Mouse (Mus musculus) macrophage (primary cell): ENCODE data around the gene Fat1. TPM values are rescaled to one million over a fixed set of nuclear protein-coding genes. Genes with fewer than 3 reads are reported as not detected.
"Not testable (repeated sequence)": the region's sequence is repeated elsewhere in the genome, so short reads cannot be mapped to it uniquely, and the experiment has no call there.

Experiments
- H3K27ac ChIP-seq: fragments of 350-480 bp; formaldehyde crosslinking; 2 replicates; pipeline ENCODE4 v1.9.0; 2021
- H3K36me3 ChIP-seq: fragments of 350-480 bp; formaldehyde crosslinking; 2 replicates; pipeline ENCODE4 v1.9.0; 2021; ENCODE audit errors: inconsistent target
- H3K4me3 ChIP-seq: fragments of 350-480 bp; formaldehyde crosslinking; 2 replicates; pipeline ENCODE4 v1.9.0; 2021; ENCODE audit errors: inconsistent target
- H3K79me2 ChIP-seq: fragments of 350-480 bp; formaldehyde crosslinking; 2 replicates; pipeline ENCODE4 v1.9.0; 2021; ENCODE audit errors: inconsistent target
- WGBS: methylation state at CpG from one replicate; pipeline ENCODE4 v1.1.7; 2026; ENCODE audit warnings: inconsistent platforms; ENCODE audit not compliant: missing documents; 5-methylcytosine and 5-hydroxymethylcytosine counted together
- polyA plus RNA-seq: library from polyadenylated mRNA; stranded (reverse); fragments of 250-400 nt; gene quantifications from 3 replicates; pipeline ENCODE4 v1.2.4, GENCODE M21; 2018; ENCODE audit warnings: inconsistent platforms

The Fat1 gene
- polyA plus RNA-seq, 1 experiment from 2014 or later, result 0.24 TPM

GRCm38 (mm10) chr8:45052618-45053017 is 117.4 kb downstream of the Fat1 start:
- no peak overlapping the region for H3K4me3 ChIP-seq

DNA sequence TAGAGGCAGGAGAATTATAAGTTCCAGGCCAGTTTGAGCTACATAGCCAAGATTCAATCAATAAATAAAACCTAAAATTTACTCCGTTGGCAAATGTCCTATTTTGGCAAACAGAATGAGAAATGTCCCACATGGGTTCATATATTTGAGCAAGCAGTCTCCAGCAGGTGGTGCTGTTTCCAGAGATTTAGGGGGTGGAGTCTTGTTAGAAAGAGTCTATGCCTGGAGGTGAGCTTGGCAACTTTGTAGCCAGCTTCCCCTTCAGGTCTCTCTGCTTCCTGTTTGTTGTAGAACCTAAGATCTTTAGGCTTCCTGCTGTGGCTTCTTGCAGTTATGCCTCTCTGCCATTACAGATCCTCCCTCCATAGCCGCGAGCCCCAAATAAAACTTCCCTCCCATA is 120.3 kb downstream of the Fat1 start:
- no peaks in the 10 kb centered on the region for H3K79me2 ChIP-seq
- no peaks in the 10 kb centered on the region for H3K36me3 ChIP-seq
- no peak overlapping the region for H3K27ac ChIP-seq
- H3K4me3 ChIP-seq, result no peak overlapping the region
- 97% methylated on average over 3 of the region's 3 CpGs for WGBS

More at GRCm38 (mm10) chr8:45052618-45053017, 117.4 kb downstream of the Fat1 start:
- H3K27ac ChIP-seq, result no peak overlapping the region
- no peaks in the 10 kb centered on the region for H3K79me2 ChIP-seq
- H3K36me3 ChIP-seq, result no peaks in the 10 kb centered on the region
- 95% methylated on average over 9 of the region's 9 CpGs for WGBS

DNA sequence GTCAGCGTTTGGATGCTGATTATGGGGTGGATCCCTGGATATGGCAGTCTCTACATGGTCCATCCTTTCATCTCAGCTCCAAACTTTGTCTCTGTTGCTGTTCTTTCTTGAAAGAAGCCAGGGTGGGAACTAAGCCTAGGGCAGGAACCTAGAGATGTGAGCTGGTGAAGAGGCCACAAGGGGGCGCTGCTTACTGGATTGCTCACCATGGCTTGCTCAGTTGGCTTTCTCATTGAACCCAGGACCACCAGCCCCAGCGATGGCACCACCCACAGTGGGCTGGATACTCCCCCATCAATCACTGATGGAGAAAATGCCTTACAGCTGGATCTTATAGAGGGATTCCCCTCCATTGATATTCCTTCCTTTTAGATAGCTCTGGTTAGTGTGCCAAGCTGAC is 121.6 kb downstream of the Fat1 start:
- H3K36me3 ChIP-seq, result no peaks in the 10 kb centered on the region
- no peak overlapping the region for H3K27ac ChIP-seq
- H3K79me2 ChIP-seq, result no peaks in the 10 kb centered on the region
- H3K4me3 ChIP-seq, result no peak overlapping the region
- 30% methylated on average over 2 of the region's 3 CpGs for WGBS

DNA sequence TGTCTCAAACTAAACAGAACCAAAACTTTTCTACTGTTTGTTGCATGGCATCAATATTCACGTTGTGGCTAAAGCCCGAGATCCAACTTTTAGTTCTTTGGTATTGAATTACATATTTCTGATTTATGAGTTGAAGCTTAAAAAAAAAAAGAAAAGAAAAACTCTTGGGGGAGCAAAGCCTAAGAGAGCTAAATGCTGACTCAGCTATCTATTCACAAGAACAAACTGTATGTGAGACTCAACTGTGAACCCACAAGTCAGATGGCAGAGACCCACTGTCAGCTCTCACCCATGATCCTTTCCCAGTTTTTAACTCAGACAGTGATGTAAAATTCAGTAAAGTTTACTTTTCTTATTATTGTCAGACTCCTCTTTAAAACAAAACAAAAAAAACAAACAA is 124.8 kb downstream of the Fat1 start:
- H3K36me3 ChIP-seq, result no peaks in the 10 kb centered on the region
- H3K79me2 ChIP-seq, result no peaks in the 10 kb centered on the region
- 59% methylated on average over 2 of the region's 2 CpGs for WGBS
- no peak overlapping the region for H3K27ac ChIP-seq
- no peak overlapping the region for H3K4me3 ChIP-seq

DNA sequence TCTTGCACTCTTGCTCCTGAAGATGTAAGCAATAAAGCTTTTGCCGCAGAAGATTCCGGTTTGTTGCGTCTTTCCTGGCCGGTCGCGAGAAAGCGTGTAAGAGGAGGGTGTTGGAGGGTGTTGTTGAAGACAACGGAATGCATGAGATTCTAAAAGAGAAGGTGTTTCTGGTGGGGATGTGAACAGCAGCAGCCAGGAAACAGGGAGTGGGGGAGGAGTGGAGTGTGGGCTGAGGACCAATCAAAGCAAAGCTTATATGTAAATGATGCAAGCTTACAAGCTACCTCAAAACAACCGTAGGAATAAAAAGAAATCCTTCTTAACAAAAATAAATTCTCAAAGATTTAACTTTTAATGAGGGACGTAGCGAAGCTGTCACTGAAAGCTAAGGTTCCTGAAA is 127.1 kb downstream of the Fat1 start:
- H3K27ac ChIP-seq, result no peak overlapping the region
- H3K4me3 ChIP-seq, result no peak overlapping the region
- H3K36me3 ChIP-seq, result no peaks in the 10 kb centered on the region
- no peaks in the 10 kb centered on the region for H3K79me2 ChIP-seq
- 92% methylated on average over 11 of the region's 11 CpGs for WGBS

GRCm38 (mm10) chr8:45062982-45063924 is 128.0 kb downstream of the Fat1 start:
- H3K79me2 ChIP-seq, result no peaks in the 10 kb centered on the region
- H3K4me3 ChIP-seq, result no peak overlapping the region
- H3K27ac ChIP-seq, result no peak overlapping the region
- 47% methylated on average over 25 of the region's 25 CpGs for WGBS
- H3K36me3 ChIP-seq, result no peaks in the 10 kb centered on the region

- H3K36me3 ChIP-seq, result no peaks in the 10 kb centered on the region
- H3K79me2 ChIP-seq, result no peaks in the 10 kb centered on the region
- no peak overlapping the region for H3K27ac ChIP-seq
- 50% methylated on average over 6 of the region's 8 CpGs for WGBS
- H3K4me3 ChIP-seq, result no peak overlapping the region
These were observed 129.1 kb downstream of the Fat1 start for GRCm38 (mm10) chr8:45064197-45064869.

- H3K4me3 ChIP-seq, H3K36me3 ChIP-seq, H3K79me2 ChIP-seq, H3K27ac ChIP-seq: not testable (repeated sequence)
- WGBS, result no CpG with 5 or more reads among the region's 1 CpGs
These were observed 130.1 kb downstream of the Fat1 start for GRCm38 (mm10) chr8:45065391-45065790.

DNA sequence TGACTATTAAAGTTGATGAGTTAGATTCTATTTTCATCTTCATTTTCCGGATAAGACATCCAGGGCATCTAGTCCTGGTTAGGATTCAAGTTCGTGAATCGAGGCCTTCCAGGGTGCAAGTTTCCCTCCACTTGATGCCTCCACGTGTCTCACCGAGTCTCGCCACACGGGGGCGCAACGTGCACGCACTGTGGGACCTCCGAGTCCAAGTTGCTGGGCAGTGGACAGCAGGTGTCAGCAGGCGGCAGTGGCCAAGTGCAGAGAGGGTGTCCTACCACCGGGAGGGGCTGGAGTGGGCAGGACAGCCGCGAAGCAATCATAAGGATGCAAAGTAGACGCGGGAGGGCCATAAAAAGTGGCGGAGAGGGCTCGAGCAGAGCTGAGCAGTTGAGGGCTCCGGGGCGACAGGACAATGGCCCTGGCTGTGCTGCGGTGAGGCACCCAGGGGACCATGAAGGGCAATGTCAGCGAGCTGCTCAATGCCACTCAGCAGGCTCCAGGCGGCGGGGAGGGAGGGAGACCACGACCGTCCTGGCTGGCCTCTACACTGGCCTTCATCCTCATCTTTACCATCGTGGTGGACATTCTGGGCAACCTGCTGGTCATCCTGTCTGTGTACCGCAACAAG is 133.6 kb downstream of the Fat1 start, which contains the start of gene Mtnr1a:
Mtnr1a (plus strand) TSS at position 379 of the 628 bp plus-strand sequence.
- H3K79me2 ChIP-seq, result no peaks in the 10 kb centered on the region
- no peaks in the 10 kb centered on the region for H3K36me3 ChIP-seq
- WGBS, result 14% methylated on average over 29 of the region's 29 CpGs
- no peak within 1 kb of the TSS for H3K4me3 ChIP-seq
- H3K27ac ChIP-seq, result no peak within 1 kb of the TSS

- H3K79me2 ChIP-seq, result no peaks in the 10 kb centered on the region
- H3K27ac ChIP-seq, result no peak overlapping the region
- 87% methylated on average over 8 of the region's 8 CpGs for WGBS
- no peaks in the 10 kb centered on the region for H3K36me3 ChIP-seq
- H3K4me3 ChIP-seq, result no peak overlapping the region
These were observed 135.7 kb downstream of the Fat1 start for GRCm38 (mm10) chr8:45070949-45071348.

- no peaks in the 10 kb centered on the region for H3K79me2 ChIP-seq
- WGBS, result 87% methylated on average over 3 of the region's 3 CpGs
- H3K4me3 ChIP-seq, result no peak overlapping the region
- H3K27ac ChIP-seq, result no peak overlapping the region
- no peaks in the 10 kb centered on the region for H3K36me3 ChIP-seq
These were observed 145.6 kb downstream of the Fat1 start for GRCm38 (mm10) chr8:45080850-45081249.

- Histone ChIP-seq H3K79me2 (no peaks in the 10 kb centered on the region), H3K27ac (no peak overlapping the region), H3K36me3 (no peaks in the 10 kb centered on the region), H3K4me3 (no peak overlapping the region)
- 74% methylated on average over 3 of the region's 3 CpGs for WGBS
These were observed 158.4 kb downstream of the Fat1 start for GRCm38 (mm10) chr8:45093599-45093998.
